Mouse (Mus musculus): ENCODE data around the gene Ace2. TPM values are rescaled to one million over a fixed set of nuclear protein-coding genes. Genes with fewer than 3 reads are reported as not detected.

Ace2 gene
- polyA plus RNA-seq, 1 experiment from 2014 or later, result not detected

- H3K9ac ChIP-seq (ENCODE audit: low read depth, low read length), result no peak overlapping the region
- no peaks in the 10 kb centered on the region for H3K36me3 ChIP-seq (ENCODE audit: control insufficient read depth, insufficient read depth, low read length)
- ATAC-seq (replicated peaks; ENCODE audit: insufficient number of reproducible peaks, low FRiP score, low TSS enrichment), result no peak
- H3K4me2 ChIP-seq, result no peak overlapping the region
- H3K27me3 ChIP-seq (ENCODE audit: control insufficient read depth, insufficient read depth, low read length), result no peaks in the 10 kb centered on the region
- H3K4me1 ChIP-seq (ENCODE audit: control insufficient read depth, insufficient read depth, low read length), result no peaks in the 10 kb centered on the region
- H3K27ac ChIP-seq (ENCODE audit: low read depth, low read length), result no peak overlapping the region
- H3K4me3 ChIP-seq (ENCODE audit: low read depth, low read length), result no peak overlapping the region
- no peaks in the 10 kb centered on the region for H3K9me3 ChIP-seq (replicated peaks; ENCODE audit: control insufficient read depth, low read length)
- WGBS (ENCODE audit: insufficient replicate concordance), result 62% methylated on average over 2 of the region's 2 CpGs
These were observed 31.9 kb downstream of the Ace2 start for GRCm38 (mm10) chrX:164171034-164171433.

- WGBS (ENCODE audit: insufficient replicate concordance), result 78% methylated on average over 4 of the region's 4 CpGs
These were observed 34.7 kb downstream of the Ace2 start for GRCm38 (mm10) chrX:164173880-164174279.

GRCm38 (mm10) chrX:164175311-164175710 is 36.2 kb downstream of the Ace2 start:
- Histone ChIP-seq H3K9me3 (replicated peaks; ENCODE audit: control insufficient read depth, low read length) (no peaks in the 10 kb centered on the region), H3K27ac (ENCODE audit: low read depth, low read length) (no peak overlapping the region), H3K27me3 (ENCODE audit: control insufficient read depth, insufficient read depth, low read length) (no peaks in the 10 kb centered on the region)

More at GRCm38 (mm10) chrX:164173880-164174279, 34.7 kb downstream of the Ace2 start:
- no peak overlapping the region for H3K4me3 ChIP-seq (ENCODE audit: low read depth, low read length)
- no peaks in the 10 kb centered on the region for H3K9me3 ChIP-seq (replicated peaks; ENCODE audit: control insufficient read depth, low read length)
- no peaks in the 10 kb centered on the region for H3K27me3 ChIP-seq (ENCODE audit: control insufficient read depth, insufficient read depth, low read length)
- no peak overlapping the region for H3K9ac ChIP-seq (ENCODE audit: low read depth, low read length)
- H3K27ac ChIP-seq (ENCODE audit: low read depth, low read length), result no peak overlapping the region
- no peaks in the 10 kb centered on the region for H3K36me3 ChIP-seq (ENCODE audit: control insufficient read depth, insufficient read depth, low read length)
- no peaks in the 10 kb centered on the region for H3K4me1 ChIP-seq (ENCODE audit: control insufficient read depth, insufficient read depth, low read length)
- H3K4me2 ChIP-seq, result no peak overlapping the region
- ATAC-seq (replicated peaks; ENCODE audit: insufficient number of reproducible peaks, low FRiP score, low TSS enrichment), result no peak

DNA sequence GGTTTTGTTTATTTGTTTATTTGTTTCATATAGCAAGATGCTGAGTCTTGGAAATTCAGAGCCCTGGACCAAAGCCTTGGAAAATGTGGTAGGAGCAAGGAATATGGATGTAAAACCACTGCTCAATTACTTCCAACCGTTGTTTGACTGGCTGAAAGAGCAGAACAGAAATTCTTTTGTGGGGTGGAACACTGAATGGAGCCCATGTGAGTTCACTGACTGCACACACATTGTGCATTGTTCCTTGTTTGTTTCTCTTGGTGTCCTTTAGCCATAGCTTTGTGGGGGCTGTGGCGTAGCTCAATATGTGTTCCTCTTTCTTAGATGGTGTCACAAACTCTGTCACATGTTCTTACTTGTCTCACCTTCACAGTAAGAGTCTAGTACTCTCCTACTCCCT is 36.6 kb downstream of the Ace2 start:
- no peaks in the 10 kb centered on the region for H3K36me3 ChIP-seq (ENCODE audit: control insufficient read depth, insufficient read depth, low read length)
- no peaks in the 10 kb centered on the region for H3K4me1 ChIP-seq (ENCODE audit: control insufficient read depth, insufficient read depth, low read length)
- ATAC-seq (replicated peaks; ENCODE audit: insufficient number of reproducible peaks, low FRiP score, low TSS enrichment), result no peak
- H3K9ac ChIP-seq (ENCODE audit: low read depth, low read length), result no peak overlapping the region
- no peak overlapping the region for H3K4me2 ChIP-seq
- H3K27ac ChIP-seq (ENCODE audit: low read depth, low read length), result no peak overlapping the region
- no peaks in the 10 kb centered on the region for H3K9me3 ChIP-seq (replicated peaks; ENCODE audit: control insufficient read depth, low read length)
- H3K4me3 ChIP-seq (ENCODE audit: low read depth, low read length), result no peak overlapping the region
- H3K27me3 ChIP-seq (ENCODE audit: control insufficient read depth, insufficient read depth, low read length), result no peaks in the 10 kb centered on the region
- 61% methylated on average over 2 of the region's 2 CpGs for WGBS (ENCODE audit: insufficient replicate concordance)

More at GRCm38 (mm10) chrX:164175311-164175710, 36.2 kb downstream of the Ace2 start:
- Histone ChIP-seq H3K4me1 (ENCODE audit: control insufficient read depth, insufficient read depth, low read length) (no peaks in the 10 kb centered on the region), H3K9ac (ENCODE audit: low read depth, low read length) (no peak overlapping the region), H3K4me2 (no peak overlapping the region), H3K36me3 (ENCODE audit: control insufficient read depth, insufficient read depth, low read length) (no peaks in the 10 kb centered on the region), H3K4me3 (ENCODE audit: low read depth, low read length) (no peak overlapping the region)
- 77% methylated on average over 1 of the region's 1 CpGs for WGBS (ENCODE audit: insufficient replicate concordance)
- ATAC-seq (replicated peaks; ENCODE audit: insufficient number of reproducible peaks, low FRiP score, low TSS enrichment), result no peak

DNA sequence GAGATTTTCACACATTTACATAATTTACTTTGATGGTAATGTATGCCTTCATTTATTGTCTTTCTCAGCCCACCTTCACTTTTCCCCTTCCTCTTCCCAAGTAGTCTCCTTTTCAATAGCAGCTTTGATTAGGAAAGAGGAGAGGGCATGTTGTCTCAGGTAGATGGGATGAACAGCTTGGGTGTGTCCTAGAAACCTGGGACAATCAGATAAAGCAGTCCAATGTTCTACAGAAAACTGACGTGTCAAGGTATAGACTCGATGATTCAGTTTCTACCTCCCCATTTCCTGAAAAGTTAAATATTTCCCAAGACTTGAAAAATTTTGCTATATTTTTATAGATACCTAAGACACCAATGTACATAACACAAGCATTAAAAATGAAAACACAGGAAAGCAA is 39.7 kb downstream of the Ace2 start:
- no peaks in the 10 kb centered on the region for H3K4me1 ChIP-seq (ENCODE audit: control insufficient read depth, insufficient read depth, low read length)

DNA sequence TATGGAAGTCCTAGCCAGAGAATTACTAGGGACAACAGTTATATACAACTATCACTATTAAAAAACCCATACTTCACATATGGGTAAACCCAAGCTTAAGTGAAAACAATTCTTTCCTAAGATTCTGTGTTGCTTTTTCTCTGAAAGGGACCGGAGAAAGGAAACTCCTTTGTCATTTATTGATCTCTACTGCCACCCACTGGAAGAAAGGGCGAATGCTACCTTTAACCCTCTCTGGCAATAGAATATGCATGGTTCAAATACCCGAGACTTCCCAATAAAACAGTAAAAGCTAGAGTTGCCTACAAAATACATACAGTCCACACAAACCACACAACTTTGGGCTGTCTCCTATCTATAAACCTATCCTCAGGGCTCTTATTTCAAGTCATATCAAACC is 40.6 kb downstream of the Ace2 start:
- peaks cover 2% of the 10 kb centered on the region; the same call in 1 of the 2 replicates for H3K27me3 ChIP-seq (ENCODE audit: control insufficient read depth, insufficient read depth, low read length)
- no peaks in the 10 kb centered on the region for H3K9me3 ChIP-seq (replicated peaks; ENCODE audit: control insufficient read depth, low read length)
- H3K4me2 ChIP-seq, result no peak overlapping the region
- no peak overlapping the region for H3K27ac ChIP-seq (ENCODE audit: low read depth, low read length)
- H3K36me3 ChIP-seq (ENCODE audit: control insufficient read depth, insufficient read depth, low read length), result no peaks in the 10 kb centered on the region
- no peaks in the 10 kb centered on the region for H3K4me1 ChIP-seq (ENCODE audit: control insufficient read depth, insufficient read depth, low read length)
- H3K9ac ChIP-seq (ENCODE audit: low read depth, low read length), result no peak overlapping the region
- ATAC-seq (replicated peaks; ENCODE audit: insufficient number of reproducible peaks, low FRiP score, low TSS enrichment), result no peak
- 5% methylated on average over 3 of the region's 3 CpGs for WGBS (ENCODE audit: insufficient replicate concordance)
- no peak overlapping the region for H3K4me3 ChIP-seq (ENCODE audit: low read depth, low read length)

More for the DNA sequence above, 39.7 kb downstream of the Ace2 start:
- H3K9me3 ChIP-seq (replicated peaks; ENCODE audit: control insufficient read depth, low read length), result no peaks in the 10 kb centered on the region
- H3K36me3 ChIP-seq (ENCODE audit: control insufficient read depth, insufficient read depth, low read length), result no peaks in the 10 kb centered on the region
- WGBS (ENCODE audit: insufficient replicate concordance), result 78% methylated on average over 2 of the region's 2 CpGs
- H3K27ac ChIP-seq (ENCODE audit: low read depth, low read length), result no peak overlapping the region
- H3K9ac ChIP-seq (ENCODE audit: low read depth, low read length), result no peak overlapping the region
- ATAC-seq (replicated peaks; ENCODE audit: insufficient number of reproducible peaks, low FRiP score, low TSS enrichment), result no peak
- H3K4me3 ChIP-seq (ENCODE audit: low read depth, low read length), result no peak overlapping the region
- no peak overlapping the region for H3K4me2 ChIP-seq
- H3K27me3 ChIP-seq (ENCODE audit: control insufficient read depth, insufficient read depth, low read length), result peaks cover 2% of the 10 kb centered on the region; the same call in 1 of the 2 replicates

DNA sequence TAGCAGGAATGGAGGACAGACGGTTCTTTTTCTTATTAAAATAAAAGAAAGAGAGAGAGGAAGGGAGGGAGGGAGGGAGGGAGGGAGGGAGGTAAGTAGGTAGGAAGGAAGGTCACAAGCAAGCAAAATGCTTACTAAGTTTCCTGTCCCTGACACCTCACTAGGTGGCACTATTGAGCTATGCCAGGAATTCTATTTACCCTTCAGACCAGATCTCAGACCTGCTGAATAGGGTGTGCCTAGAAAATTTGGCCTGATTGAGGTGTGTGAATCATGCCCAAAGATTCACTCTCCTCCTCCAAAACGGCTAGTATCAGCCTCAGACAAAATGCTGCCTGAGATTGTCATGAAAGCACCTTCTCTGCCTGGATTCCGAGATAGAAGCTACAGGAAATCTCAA is 44.7 kb downstream of the Ace2 start:
- H3K36me3 ChIP-seq (ENCODE audit: control insufficient read depth, insufficient read depth, low read length), result no peaks in the 10 kb centered on the region
- no peak overlapping the region for H3K4me2 ChIP-seq
- ATAC-seq (replicated peaks; ENCODE audit: insufficient number of reproducible peaks, low FRiP score, low TSS enrichment), result no peak
- H3K9ac ChIP-seq (ENCODE audit: low read depth, low read length), result no peak overlapping the region
- H3K9me3 ChIP-seq (replicated peaks; ENCODE audit: control insufficient read depth, low read length), result no peaks in the 10 kb centered on the region
- no peaks in the 10 kb centered on the region for H3K4me1 ChIP-seq (ENCODE audit: control insufficient read depth, insufficient read depth, low read length)
- no peak overlapping the region for H3K27ac ChIP-seq (ENCODE audit: low read depth, low read length)
- H3K4me3 ChIP-seq (ENCODE audit: low read depth, low read length), result no peak overlapping the region
- WGBS (ENCODE audit: insufficient replicate concordance), result 33% methylated on average over 3 of the region's 3 CpGs
- H3K27me3 ChIP-seq (ENCODE audit: control insufficient read depth, insufficient read depth, low read length), result peaks cover 2% of the 10 kb centered on the region; the same call in 1 of the 2 replicates

DNA sequence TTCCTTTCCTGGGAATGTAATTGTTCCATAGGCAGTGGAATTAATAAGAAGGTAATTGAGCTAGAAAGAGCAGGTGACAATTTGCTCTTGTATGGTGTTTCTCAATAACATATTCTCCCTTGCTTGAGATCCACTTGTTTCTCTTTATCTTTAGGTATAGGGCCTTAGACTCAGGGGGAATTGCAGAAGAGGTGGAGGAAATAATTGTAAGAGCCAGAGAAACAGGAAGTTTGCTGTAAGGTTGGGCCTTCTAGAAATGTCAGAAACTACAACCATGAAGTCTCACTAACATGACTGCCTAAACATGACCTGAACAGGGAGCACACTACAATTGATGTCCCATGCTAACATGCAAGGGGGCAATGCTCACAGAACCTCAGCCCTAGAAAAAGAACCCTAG is 50.7 kb downstream of the Ace2 start:
- no peak overlapping the region for H3K4me2 ChIP-seq
- ATAC-seq (replicated peaks; ENCODE audit: insufficient number of reproducible peaks, low FRiP score, low TSS enrichment), result no peak

GRCm38 (mm10) chrX:164197679-164198078 is 58.5 kb downstream of the Ace2 start:
- no peak for ATAC-seq (replicated peaks; ENCODE audit: insufficient number of reproducible peaks, low FRiP score, low TSS enrichment)
- Histone ChIP-seq H3K4me1 (ENCODE audit: control insufficient read depth, insufficient read depth, low read length) (no peaks in the 10 kb centered on the region), H3K27ac (ENCODE audit: low read depth, low read length) (no peak overlapping the region), H3K9ac (ENCODE audit: low read depth, low read length) (no peak overlapping the region), H3K36me3 (ENCODE audit: control insufficient read depth, insufficient read depth, low read length) (no peaks in the 10 kb centered on the region), H3K4me3 (ENCODE audit: low read depth, low read length) (no peak overlapping the region), H3K9me3 (replicated peaks; ENCODE audit: control insufficient read depth, low read length) (no peaks in the 10 kb centered on the region), H3K4me2 (no peak overlapping the region), H3K27me3 (ENCODE audit: control insufficient read depth, insufficient read depth, low read length) (no peaks in the 10 kb centered on the region)
- WGBS (ENCODE audit: insufficient replicate concordance), result 85% methylated on average over 2 of the region's 2 CpGs

More for the DNA sequence above, 50.7 kb downstream of the Ace2 start:
- H3K27ac ChIP-seq (ENCODE audit: low read depth, low read length), result no peak overlapping the region
- no peaks in the 10 kb centered on the region for H3K4me1 ChIP-seq (ENCODE audit: control insufficient read depth, insufficient read depth, low read length)
- H3K4me3 ChIP-seq (ENCODE audit: low read depth, low read length), result no peak overlapping the region
- no peaks in the 10 kb centered on the region for H3K27me3 ChIP-seq (ENCODE audit: control insufficient read depth, insufficient read depth, low read length)
- no peaks in the 10 kb centered on the region for H3K9me3 ChIP-seq (replicated peaks; ENCODE audit: control insufficient read depth, low read length)
- H3K36me3 ChIP-seq (ENCODE audit: control insufficient read depth, insufficient read depth, low read length), result no peaks in the 10 kb centered on the region
- no peak overlapping the region for H3K9ac ChIP-seq (ENCODE audit: low read depth, low read length)
